Mouse (Mus musculus): ENCODE results near the gene E2f3. TPM values are rescaled to one million over a fixed set of nuclear protein-coding genes. Genes with fewer than 3 reads are reported as not detected.

The E2f3 gene
- polyA plus RNA-seq, 1 experiment from 2014 or later, result 19.0 TPM

DNA sequence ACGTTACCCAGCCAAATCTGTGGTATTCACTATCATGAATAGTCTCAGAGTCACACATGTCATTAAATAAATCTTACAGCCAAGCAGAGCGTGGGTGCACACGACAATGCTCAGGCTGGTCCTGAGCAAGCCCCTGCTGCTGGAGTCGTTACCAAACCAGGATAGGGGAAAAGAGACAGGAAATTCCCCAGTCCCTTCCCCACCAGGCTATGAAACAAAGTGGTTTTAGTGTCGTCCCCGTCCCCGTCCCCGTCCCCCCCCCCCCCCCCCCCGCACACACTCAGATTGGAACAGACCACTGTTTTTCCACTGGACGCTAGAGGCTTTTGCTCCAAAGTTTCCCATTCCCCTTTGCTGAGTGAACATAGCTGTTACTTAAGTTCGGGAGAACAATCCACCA lies 30.6 kb downstream of the E2f3 start:
- no peaks in the 10 kb centered on the region for H3K36me3 ChIP-seq (ENCODE audit: control insufficient read depth, insufficient read depth, low read length)
- peaks cover 8% of the 10 kb centered on the region; the same call in 1 of the 2 replicates for H3K4me1 ChIP-seq (ENCODE audit: control insufficient read depth, insufficient read depth, low read length)
- no peak for DNase-seq (ENCODE audit: low spot score)
- ATAC-seq (ENCODE audit: insufficient number of reproducible peaks, low FRiP score, low TSS enrichment, low read depth), result no peak
- no peak overlapping the region for H3K4me3 ChIP-seq (ENCODE audit: low read depth, low read length)
- H3K27me3 ChIP-seq (ENCODE audit: control insufficient read depth, insufficient read depth, low read length), result no peaks in the 10 kb centered on the region
- 73% methylated on average over 10 of the region's 11 CpGs for WGBS
- H3K27ac ChIP-seq (replicated peaks; ENCODE audit: low read depth, low read length), result no peak overlapping the region
- no peak overlapping the region for H3K4me2 ChIP-seq (ENCODE audit: low read depth, severe bottlenecking)
- H3K9ac ChIP-seq (ENCODE audit: low read length), result no peak overlapping the region
- H3K9me3 ChIP-seq (ENCODE audit: control insufficient read depth, low read length), result peaks cover 3% of the 10 kb centered on the region; the same call in 1 of the 2 replicates

DNA sequence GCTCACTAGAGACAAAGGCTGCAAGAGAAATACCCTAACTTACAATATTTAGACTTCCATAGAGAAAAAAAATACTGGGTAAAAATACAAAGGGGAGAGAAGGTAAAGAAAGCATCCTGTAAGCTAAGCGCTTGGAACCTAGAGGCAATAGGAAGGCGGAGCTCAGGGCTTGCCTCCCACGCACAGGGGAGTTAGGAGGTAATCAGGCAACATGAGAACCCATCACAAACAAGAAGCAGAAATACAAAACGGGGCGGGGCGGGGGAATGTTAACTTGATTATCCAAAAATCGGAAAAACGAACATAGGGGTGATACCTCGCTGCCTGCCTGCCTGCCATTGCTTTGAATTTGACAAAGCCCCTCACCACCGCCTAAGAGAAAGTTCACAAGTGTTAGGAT lies 31.1 kb downstream of the E2f3 start:
- WGBS, result 94% methylated on average over 10 of the region's 10 CpGs
- no peak overlapping the region for H3K27ac ChIP-seq (replicated peaks; ENCODE audit: low read depth, low read length)
- no peaks in the 10 kb centered on the region for H3K27me3 ChIP-seq (ENCODE audit: control insufficient read depth, insufficient read depth, low read length)
- no peak overlapping the region for H3K4me2 ChIP-seq (ENCODE audit: low read depth, severe bottlenecking)
- H3K4me3 ChIP-seq (ENCODE audit: low read depth, low read length), result no peak overlapping the region
- H3K36me3 ChIP-seq (ENCODE audit: control insufficient read depth, insufficient read depth, low read length), result no peaks in the 10 kb centered on the region
- DNase-seq (ENCODE audit: low spot score) (no peak), ATAC-seq (ENCODE audit: insufficient number of reproducible peaks, low FRiP score, low TSS enrichment, low read depth) (no peak)
- no peak overlapping the region for H3K9ac ChIP-seq (ENCODE audit: low read length)
- H3K4me1 ChIP-seq (ENCODE audit: control insufficient read depth, insufficient read depth, low read length), result peaks cover 8% of the 10 kb centered on the region; the same call in 1 of the 2 replicates
- H3K9me3 ChIP-seq (ENCODE audit: control insufficient read depth, low read length), result peaks cover 3% of the 10 kb centered on the region; the same call in 1 of the 2 replicates

GRCm38 (mm10) chr13:29953417-29954045 lies 32.3 kb downstream of the E2f3 start:
- Histone ChIP-seq H3K4me3 (ENCODE audit: low read depth, low read length) (no peak overlapping the region), H3K27me3 (ENCODE audit: control insufficient read depth, insufficient read depth, low read length) (no peaks in the 10 kb centered on the region), H3K4me1 (ENCODE audit: control insufficient read depth, insufficient read depth, low read length) (peaks cover 8% of the 10 kb centered on the region; the same call in 1 of the 2 replicates), H3K4me2 (ENCODE audit: low read depth, severe bottlenecking) (no peak overlapping the region), H3K9ac (ENCODE audit: low read length) (no peak overlapping the region), H3K9me3 (ENCODE audit: control insufficient read depth, low read length) (peaks cover 3% of the 10 kb centered on the region; the same call in 1 of the 2 replicates), H3K27ac (replicated peaks; ENCODE audit: low read depth, low read length) (no peak overlapping the region), H3K36me3 (ENCODE audit: control insufficient read depth, insufficient read depth, low read length) (no peaks in the 10 kb centered on the region)
- 88% methylated on average over 4 of the region's 4 CpGs for WGBS
- DNase-seq (ENCODE audit: low spot score), result no peak
- no peak for ATAC-seq (ENCODE audit: insufficient number of reproducible peaks, low FRiP score, low TSS enrichment, low read depth)

DNA sequence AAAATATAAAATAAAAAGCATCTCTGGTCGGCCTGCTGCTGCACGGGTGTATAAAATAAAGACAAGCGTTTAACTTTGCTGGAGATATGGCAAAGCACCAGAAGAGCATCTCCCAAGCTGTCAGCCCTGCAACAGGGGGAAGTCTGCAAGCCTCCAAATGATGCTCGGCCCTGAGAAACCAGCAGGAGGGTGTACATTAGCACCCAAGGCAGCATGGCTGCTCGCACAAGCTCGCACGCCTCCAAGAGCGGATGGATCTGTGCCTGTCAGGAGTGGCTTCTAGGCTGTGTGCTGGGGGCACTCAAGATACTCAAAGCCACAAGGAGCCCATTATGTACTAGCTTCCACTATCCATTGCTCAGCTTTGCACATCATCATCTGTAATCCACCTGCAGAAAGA lies 39.8 kb downstream of the E2f3 start:
- ATAC-seq (ENCODE audit: insufficient number of reproducible peaks, low FRiP score, low TSS enrichment, low read depth) (no peak), DNase-seq (ENCODE audit: low spot score) (no peak)
- Histone ChIP-seq H3K9me3 (ENCODE audit: control insufficient read depth, low read length) (no peaks in the 10 kb centered on the region), H3K4me1 (ENCODE audit: control insufficient read depth, insufficient read depth, low read length) (peaks cover 2% of the 10 kb centered on the region; the same call in 1 of the 2 replicates), H3K9ac (ENCODE audit: low read length) (no peak overlapping the region), H3K4me2 (ENCODE audit: low read depth, severe bottlenecking) (no peak overlapping the region), H3K36me3 (ENCODE audit: control insufficient read depth, insufficient read depth, low read length) (peaks cover 3% of the 10 kb centered on the region; the same call in 1 of the 2 replicates), H3K27ac (replicated peaks; ENCODE audit: low read depth, low read length) (no peak overlapping the region), H3K27me3 (ENCODE audit: control insufficient read depth, insufficient read depth, low read length) (no peaks in the 10 kb centered on the region), H3K4me3 (ENCODE audit: low read depth, low read length) (no peak overlapping the region)
- WGBS, result 92% methylated on average over 8 of the region's 8 CpGs

- Histone ChIP-seq H3K9ac (ENCODE audit: low read length) (no peak overlapping the region), H3K27ac (replicated peaks; ENCODE audit: low read depth, low read length) (no peak overlapping the region), H3K4me2 (ENCODE audit: low read depth, severe bottlenecking) (no peak overlapping the region), H3K36me3 (ENCODE audit: control insufficient read depth, insufficient read depth, low read length) (peaks cover 3% of the 10 kb centered on the region; the same call in 1 of the 2 replicates), H3K9me3 (ENCODE audit: control insufficient read depth, low read length) (no peaks in the 10 kb centered on the region), H3K4me1 (ENCODE audit: control insufficient read depth, insufficient read depth, low read length) (peaks cover 2% of the 10 kb centered on the region; the same call in 1 of the 2 replicates), H3K4me3 (ENCODE audit: low read depth, low read length) (no peak overlapping the region), H3K27me3 (ENCODE audit: control insufficient read depth, insufficient read depth, low read length) (no peaks in the 10 kb centered on the region)
- ATAC-seq (ENCODE audit: insufficient number of reproducible peaks, low FRiP score, low TSS enrichment, low read depth) (no peak), DNase-seq (ENCODE audit: low spot score) (no peak)
- WGBS, result 62% methylated on average over 9 of the region's 9 CpGs
These were observed 40.8 kb downstream of the E2f3 start for GRCm38 (mm10) chr13:29944915-29945570.

DNA sequence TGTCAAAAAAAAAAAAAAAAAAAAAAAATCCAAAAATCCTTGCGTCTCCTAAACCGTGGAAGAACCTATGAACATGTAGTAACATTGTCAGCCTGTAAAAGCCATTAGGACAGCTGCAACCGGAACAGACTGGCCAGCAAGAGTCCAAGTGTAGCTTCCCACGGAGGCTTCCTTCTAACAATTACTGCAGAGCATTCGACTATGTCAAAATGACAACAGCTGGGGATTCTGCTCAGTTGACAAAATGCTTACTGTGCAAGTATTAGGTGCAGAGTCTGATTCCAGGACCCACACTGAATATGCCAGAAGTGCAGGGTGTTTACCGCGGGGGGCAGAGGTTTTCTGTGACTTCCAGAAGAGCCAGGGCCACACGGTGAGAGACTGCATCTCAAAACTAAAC lies 41.4 kb downstream of the E2f3 start:
- DNase-seq (ENCODE audit: low spot score), result no peak
- Histone ChIP-seq H3K36me3 (ENCODE audit: control insufficient read depth, insufficient read depth, low read length) (peaks cover 3% of the 10 kb centered on the region; the same call in 1 of the 2 replicates), H3K9me3 (ENCODE audit: control insufficient read depth, low read length) (no peaks in the 10 kb centered on the region), H3K27ac (replicated peaks; ENCODE audit: low read depth, low read length) (no peak overlapping the region), H3K27me3 (ENCODE audit: control insufficient read depth, insufficient read depth, low read length) (no peaks in the 10 kb centered on the region), H3K4me3 (ENCODE audit: low read depth, low read length) (no peak overlapping the region), H3K9ac (ENCODE audit: low read length) (no peak overlapping the region), H3K4me1 (ENCODE audit: control insufficient read depth, insufficient read depth, low read length) (peaks cover 2% of the 10 kb centered on the region; the same call in 1 of the 2 replicates), H3K4me2 (ENCODE audit: low read depth, severe bottlenecking) (no peak overlapping the region)
- 90% methylated on average over 8 of the region's 8 CpGs for WGBS
- ATAC-seq (ENCODE audit: insufficient number of reproducible peaks, low FRiP score, low TSS enrichment, low read depth), result no peak

GRCm38 (mm10) chr13:29943541-29944039 lies 42.3 kb downstream of the E2f3 start:
- Histone ChIP-seq H3K4me3 (ENCODE audit: low read depth, low read length) (no peak overlapping the region), H3K36me3 (ENCODE audit: control insufficient read depth, insufficient read depth, low read length) (peaks cover 3% of the 10 kb centered on the region; the same call in 1 of the 2 replicates)

GRCm38 (mm10) chr13:29940071-29940470 lies 45.8 kb downstream of the E2f3 start:
- Histone ChIP-seq H3K27ac (replicated peaks; ENCODE audit: low read depth, low read length) (no peak overlapping the region), H3K4me1 (ENCODE audit: control insufficient read depth, insufficient read depth, low read length) (no peaks in the 10 kb centered on the region), H3K4me3 (ENCODE audit: low read depth, low read length) (no peak overlapping the region), H3K4me2 (ENCODE audit: low read depth, severe bottlenecking) (no peak overlapping the region), H3K36me3 (ENCODE audit: control insufficient read depth, insufficient read depth, low read length) (peaks cover 4% of the 10 kb centered on the region; the same call in 1 of the 2 replicates), H3K9ac (ENCODE audit: low read length) (no peak overlapping the region), H3K27me3 (ENCODE audit: control insufficient read depth, insufficient read depth, low read length) (no peaks in the 10 kb centered on the region), H3K9me3 (ENCODE audit: control insufficient read depth, low read length) (no peaks in the 10 kb centered on the region)
- DNase-seq (ENCODE audit: low spot score), result no peak
- 82% methylated on average over 7 of the region's 7 CpGs for WGBS
- ATAC-seq (ENCODE audit: insufficient number of reproducible peaks, low FRiP score, low TSS enrichment, low read depth), result no peak

More at GRCm38 (mm10) chr13:29943541-29944039, 42.3 kb downstream of the E2f3 start:
- WGBS, result 84% methylated on average over 3 of the region's 3 CpGs
- Histone ChIP-seq H3K4me1 (ENCODE audit: control insufficient read depth, insufficient read depth, low read length) (peaks cover 2% of the 10 kb centered on the region; the same call in 1 of the 2 replicates), H3K4me2 (ENCODE audit: low read depth, severe bottlenecking) (no peak overlapping the region), H3K27ac (replicated peaks; ENCODE audit: low read depth, low read length) (no peak overlapping the region), H3K9me3 (ENCODE audit: control insufficient read depth, low read length) (no peaks in the 10 kb centered on the region), H3K27me3 (ENCODE audit: control insufficient read depth, insufficient read depth, low read length) (no peaks in the 10 kb centered on the region), H3K9ac (ENCODE audit: low read length) (no peak overlapping the region)
- ATAC-seq (ENCODE audit: insufficient number of reproducible peaks, low FRiP score, low TSS enrichment, low read depth) (no peak), DNase-seq (ENCODE audit: low spot score) (no peak)

Data from limb, embryonic 11.5 days (tissue).